Mouse (Mus musculus) G1E-ER4 (cell line): ENCODE data around the gene Bcl3. TPM values are rescaled to one million over a fixed set of nuclear protein-coding genes. Genes with fewer than 3 reads are reported as not detected.

Experiments
- GATA1 ChIP-seq: IDR thresholded peaks from one replicate; pipeline ENCODE4 v1.8.0; 2012; ENCODE audit warnings: low read length, inconsistent platforms
- polyA plus RNA-seq: library from polyadenylated mRNA; stranded (reverse); fragments of >175 nt; gene quantifications from 2 replicates; pipeline ENCODE4 v1.2.3, GENCODE M21; 2012

Gene Bcl3
- polyA plus RNA-seq, 1 experiment: not detected

- TF ChIP-seq GATA1: no peak
Observed at GRCm38 (mm10) chr7:19842885-19843504, 20.4 kb upstream of the Bcl3 start.

- TF ChIP-seq GATA1: no peak
Observed at GRCm38 (mm10) chr7:19841686-19842413, 19.3 kb upstream of the Bcl3 start.

- TF ChIP-seq GATA1: no peak
Observed at GRCm38 (mm10) chr7:19840936-19841335, 18.4 kb upstream of the Bcl3 start.

GRCm38 (mm10) chr7:19840371-19840770 is 17.8 kb upstream of the Bcl3 start:
- TF ChIP-seq GATA1: no peak

- no peak for TF ChIP-seq GATA1
Observed at GRCm38 (mm10) chr7:19836843-19837242, 14.3 kb upstream of the Bcl3 start.

- no peak for TF ChIP-seq GATA1
Observed at GRCm38 (mm10) chr7:19834055-19834454, 11.5 kb upstream of the Bcl3 start.

- no peak for TF ChIP-seq GATA1
Observed at GRCm38 (mm10) chr7:19831837-19832236, 9.3 kb upstream of the Bcl3 start.

GRCm38 (mm10) chr7:19830682-19831156 is 8.1 kb upstream of the Bcl3 start:
- TF ChIP-seq GATA1: no peak

GRCm38 (mm10) chr7:19829694-19830093 is 7.1 kb upstream of the Bcl3 start:
- no peak for TF ChIP-seq GATA1

GRCm38 (mm10) chr7:19826756-19827155 is 4.2 kb upstream of the Bcl3 start:
- no peak for TF ChIP-seq GATA1

- no peak for TF ChIP-seq GATA1
Observed at GRCm38 (mm10) chr7:19824182-19824973, 1.8 kb upstream of the Bcl3 start.

- TF ChIP-seq GATA1: no peak
Observed at GRCm38 (mm10) chr7:19823256-19824181, 949 bp upstream of the Bcl3 start.

GRCm38 (mm10) chr7:19822193-19822592 is 377 bp downstream of the Bcl3 start:
- no peak for TF ChIP-seq GATA1

GRCm38 (mm10) chr7:19821633-19822032 is 937 bp downstream of the Bcl3 start:
- no peak for TF ChIP-seq GATA1
